Mouse (Mus musculus) thymus, adult 2 months (tissue): ENCODE data around the gene Sim2.

Source experiments
- CTCF ChIP-seq: fragments of 200-500 bp; IDR thresholded peaks from 2 replicates; pipeline ENCODE4 v1.5.1; 2012; ENCODE audit warnings: mild to moderate bottlenecking, control low read depth, low read length, moderate library complexity, borderline replicate concordance; ENCODE audit not compliant: control insufficient read depth, poor library complexity, insufficient read depth; ENCODE audit errors: extremely low read depth
- POLR2A ChIP-seq: fragments of 200-500 bp; IDR thresholded peaks from 2 replicates; pipeline ENCODE4 v1.6.1; 2012; ENCODE audit warnings: mild to moderate bottlenecking, low read length, control low read depth, moderate library complexity; ENCODE audit not compliant: control insufficient read depth, poor library complexity, insufficient read depth; ENCODE audit errors: extremely low read depth

GRCm38 (mm10) chr16:94162000-94162399 lies 77.3 kb downstream of the Sim2 start:
- TF ChIP-seq CTCF (no peak), POLR2A (no peak)
